Mouse (Mus musculus) left cerebral cortex, adult 2 months (tissue): ENCODE measurements around the gene Cep57. TPM values are rescaled to one million over a fixed set of nuclear protein-coding genes. Genes with fewer than 3 reads are reported as not detected.

Experiments
- DNase-seq, 2 experiments: peaks; one replicate each; pipeline ENCODE4 v3.0.0; 2021 to 2022; ENCODE audit warnings: low spot score in 2 of 2, mixed read lengths in 1 of 2; ENCODE audit errors: extremely low spot score in 1 of 2
- H3K27ac ChIP-seq: fragments of 200-600 bp; 2 replicates; pipeline ENCODE4 v1.8.1; 2022
- H3K4me3 ChIP-seq: fragments of 200-600 bp; 2 replicates; pipeline ENCODE4 v1.8.1; 2022
- CTCF ChIP-seq: fragments of 200-600 bp; IDR thresholded peaks from 2 replicates; pipeline ENCODE4 v1.8.1; 2022; ENCODE audit warnings: antibody characterized with exemption, mild to moderate bottlenecking, moderate library complexity
- intact Hi-C: fragments of 180-260 bp; cut with DNase I; formaldehyde crosslinking; loops from one replicate; pipeline ENCODE4 v1.15.1; 2025
- total RNA-seq, 2 experiments: library from RNA; stranded (reverse); gene quantifications; 2 replicates each; pipeline ENCODE4 v1.2.3; 2021

The Cep57 gene
- total RNA-seq, 2 experiments from 2014 or later: 16.9 to 17.4 TPM

DNA sequence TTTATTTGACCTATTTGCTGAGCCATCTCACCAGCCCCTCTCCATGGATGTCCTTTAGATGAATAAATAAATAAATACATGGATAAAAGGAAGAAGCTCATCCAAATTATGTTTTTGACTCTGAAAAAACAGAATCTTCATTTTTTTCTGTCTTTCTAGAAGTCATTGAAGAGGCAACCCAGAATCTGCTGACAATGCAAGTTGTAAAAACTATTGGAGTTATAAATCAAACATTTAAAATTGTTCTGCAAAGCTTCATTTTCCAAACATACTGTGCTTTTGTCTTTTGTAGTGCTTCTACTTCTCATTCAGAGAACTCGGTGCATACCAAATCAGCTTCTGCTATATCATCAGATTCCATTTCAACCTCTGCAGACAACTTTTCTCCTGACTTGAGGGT lies 44.9 kb downstream of the Cep57 start:
- TF ChIP-seq CTCF: no peak
- Histone ChIP-seq H3K27ac (no peak overlapping the region), H3K4me3 (no peak overlapping the region)
- intact Hi-C loops: no loop called here
- no peak for DNase-seq

DNA sequence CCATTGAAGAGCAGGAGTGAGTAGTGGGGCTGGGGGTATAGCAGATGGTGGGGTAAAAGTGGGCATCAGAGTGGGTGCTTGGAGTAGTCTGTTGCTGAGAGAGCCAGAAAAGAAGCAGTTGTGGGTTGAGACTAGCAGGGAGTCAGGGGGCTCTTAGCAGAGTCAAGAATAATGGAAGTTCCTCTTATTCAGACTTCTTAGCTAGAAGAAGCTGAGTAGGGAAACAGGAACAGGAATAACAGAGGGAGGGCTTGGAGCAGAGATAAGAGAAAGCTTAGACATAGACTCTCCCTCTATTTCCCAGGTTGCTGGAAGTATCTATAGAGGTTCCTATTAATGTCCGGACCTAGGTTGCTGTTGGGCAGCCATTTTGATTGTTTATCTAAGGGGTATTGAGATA lies 52.2 kb downstream of the Cep57 start:
- Histone ChIP-seq H3K4me3 (no peak overlapping the region), H3K27ac (no peak overlapping the region)
- TF ChIP-seq CTCF: no peak
- DNase-seq: no peak
- intact Hi-C loops: no loop called here

DNA sequence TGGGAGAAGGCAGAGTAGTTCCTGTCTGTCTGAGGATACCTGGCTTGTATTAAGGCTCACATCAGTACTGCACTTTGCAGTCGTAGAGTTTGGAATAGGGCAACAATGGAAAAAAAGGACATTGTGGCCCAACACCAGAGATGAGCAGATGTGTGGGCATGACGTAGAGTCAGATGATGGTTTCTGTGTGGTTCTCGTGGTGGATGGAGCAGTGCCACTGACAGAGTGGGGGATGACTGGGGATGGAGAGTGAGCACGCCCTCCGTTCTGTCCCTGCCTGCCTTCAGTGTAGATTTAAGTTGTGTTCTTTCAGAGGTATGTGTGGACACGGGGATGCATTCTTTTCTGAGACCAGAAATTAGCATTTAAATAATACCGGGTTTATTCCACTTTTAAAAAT lies 60.3 kb downstream of the Cep57 start:
- intact Hi-C loops: no loop called here
- H3K27ac ChIP-seq: peak overlapping the region; percentile 41; the same call in 1 of the 2 replicates
- no peak for DNase-seq
- peak overlapping the region; percentile 21 for H3K4me3 ChIP-seq
- TF ChIP-seq CTCF: no peak

DNA sequence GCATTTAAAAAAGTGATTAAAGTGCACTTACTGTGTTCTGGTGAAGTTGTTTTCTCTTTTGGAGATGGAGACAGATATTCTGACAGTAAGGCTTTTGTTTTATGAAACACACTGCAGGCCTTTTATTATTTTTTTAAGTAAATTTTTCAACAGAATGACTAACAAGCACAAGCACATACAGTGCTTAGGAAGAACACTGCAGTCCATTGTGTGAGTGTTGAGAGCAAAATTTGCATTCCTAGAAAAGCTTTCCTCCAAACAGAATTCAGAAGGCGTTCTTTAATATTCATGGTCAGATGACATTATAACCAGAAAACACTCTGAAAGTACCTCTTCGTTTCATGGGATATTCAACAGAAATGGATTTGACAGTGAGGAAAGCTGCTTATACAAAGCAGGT lies 61.3 kb downstream of the Cep57 start:
- DNase-seq: no peak
- Histone ChIP-seq H3K4me3 (peak overlapping the region; percentile 21), H3K27ac (peak overlapping the region; percentile 48; the same call in 1 of the 2 replicates)

GRCm38 (mm10) chr9:13760430-13760829 lies 66.5 kb downstream of the Cep57 start:
- intact Hi-C loops: no loop called here
- Histone ChIP-seq H3K27ac (no peak overlapping the region), H3K4me3 (no peak overlapping the region)
- no peak for DNase-seq
- no peak for TF ChIP-seq CTCF

More for the DNA sequence above, 61.3 kb downstream of the Cep57 start:
- TF ChIP-seq CTCF: no peak
- intact Hi-C loops: no loop called here

Other genes starting within 250 kb of the Cep57 start
- 10 to 100 TPM; 50.8 to 52.6 TPM for gene Mtmr2, start 78.7 kb downstream of the Cep57 start, total RNA-seq
- 10 to 100 TPM; 19.3 to 19.9 TPM for gene Fam76b, start 609 bp upstream of the Cep57 start, total RNA-seq